16 mouse cellular contexts compared by ENCODE assay signal in the genomic region with DNA sequence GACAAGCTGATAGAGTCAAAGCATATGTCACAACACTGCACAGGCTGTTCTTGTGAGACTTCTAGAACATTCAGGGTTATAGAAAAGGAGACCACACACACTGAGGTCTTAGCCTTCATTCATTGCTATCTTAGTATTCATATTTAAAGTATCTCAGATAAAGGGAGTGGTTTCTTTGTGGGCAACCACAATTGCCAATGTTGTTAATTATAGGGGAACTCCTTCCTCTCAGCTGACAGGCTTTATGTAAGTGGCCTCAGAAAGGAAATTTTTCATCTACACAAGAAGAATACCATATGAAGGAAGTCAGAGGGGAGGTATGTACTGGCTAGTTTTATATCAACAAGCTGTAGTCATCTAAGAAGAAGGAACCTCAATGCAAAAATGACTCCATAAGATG.
"Had no signal": no experiment of that assay in that cellular context is flagged by ENCODE, and none has a peak within 500 bp of the region (broad histone marks: within the 10 kb centered on the region; RNA-seq: fewer than 3 reads in every experiment).

No protein-coding gene starts in this region.

- H3K27me3 ChIP-seq: lung, embryonic 15.5 days; midbrain, embryonic 13.5 days; midbrain, embryonic 15.5 days; neural tube, embryonic 12.5 days; stomach, embryonic 15.5 days had no signal

- ATAC-seq: liver, postnatal 0 days; lung, postnatal 0 days; midbrain, embryonic 13.5 days; midbrain, embryonic 15.5 days had no signal

- H3K4me3 ChIP-seq: lung, embryonic 15.5 days; midbrain, embryonic 10.5 days; midbrain, embryonic 13.5 days; midbrain, embryonic 15.5 days; neural tube, embryonic 12.5 days; stomach, embryonic 15.5 days had no signal

- DNase-seq: liver, postnatal 0 days; lung, adult 2 months; lung, postnatal 14 days; lung, postnatal 36 days; right cerebral cortex, postnatal 14 days; thymus, adult 2 months; thymus, postnatal 36 days had no signal

- H3K4me1 ChIP-seq: lung, embryonic 15.5 days; midbrain, embryonic 10.5 days; midbrain, embryonic 13.5 days; midbrain, embryonic 15.5 days; neural tube, embryonic 12.5 days; stomach, embryonic 15.5 days had no signal

- H3K9me3 ChIP-seq: lung, embryonic 15.5 days; midbrain, embryonic 10.5 days; midbrain, embryonic 13.5 days; midbrain, embryonic 15.5 days; neural tube, embryonic 12.5 days; stomach, embryonic 15.5 days had no signal

- H3K9ac ChIP-seq: liver, postnatal 0 days; lung, embryonic 15.5 days; midbrain, embryonic 13.5 days; midbrain, embryonic 15.5 days; neural tube, embryonic 12.5 days; stomach, embryonic 15.5 days had no signal

- H3K36me3 ChIP-seq: lung, embryonic 15.5 days; midbrain, embryonic 10.5 days; midbrain, embryonic 13.5 days; midbrain, embryonic 15.5 days; neural tube, embryonic 12.5 days; stomach, embryonic 15.5 days had no signal

- H3K27ac ChIP-seq: lung, embryonic 15.5 days; macrophage; midbrain, embryonic 10.5 days; midbrain, embryonic 13.5 days; midbrain, embryonic 15.5 days; neural tube, embryonic 12.5 days; stomach, embryonic 15.5 days; stomach, postnatal 0 days had no signal

- H3K4me2 ChIP-seq: lung, embryonic 15.5 days; midbrain, embryonic 13.5 days; midbrain, embryonic 15.5 days; neural tube, embryonic 12.5 days; stomach, embryonic 15.5 days had no signal
